Mouse (Mus musculus): ENCODE measurements around the gene Crtc1. TPM values are rescaled to one million over a fixed set of nuclear protein-coding genes. Genes with fewer than 3 reads are reported as not detected.

Crtc1 gene
- total RNA-seq, 4 experiments from 2014 or later: 154 to 203 (median 177) TPM

DNA sequence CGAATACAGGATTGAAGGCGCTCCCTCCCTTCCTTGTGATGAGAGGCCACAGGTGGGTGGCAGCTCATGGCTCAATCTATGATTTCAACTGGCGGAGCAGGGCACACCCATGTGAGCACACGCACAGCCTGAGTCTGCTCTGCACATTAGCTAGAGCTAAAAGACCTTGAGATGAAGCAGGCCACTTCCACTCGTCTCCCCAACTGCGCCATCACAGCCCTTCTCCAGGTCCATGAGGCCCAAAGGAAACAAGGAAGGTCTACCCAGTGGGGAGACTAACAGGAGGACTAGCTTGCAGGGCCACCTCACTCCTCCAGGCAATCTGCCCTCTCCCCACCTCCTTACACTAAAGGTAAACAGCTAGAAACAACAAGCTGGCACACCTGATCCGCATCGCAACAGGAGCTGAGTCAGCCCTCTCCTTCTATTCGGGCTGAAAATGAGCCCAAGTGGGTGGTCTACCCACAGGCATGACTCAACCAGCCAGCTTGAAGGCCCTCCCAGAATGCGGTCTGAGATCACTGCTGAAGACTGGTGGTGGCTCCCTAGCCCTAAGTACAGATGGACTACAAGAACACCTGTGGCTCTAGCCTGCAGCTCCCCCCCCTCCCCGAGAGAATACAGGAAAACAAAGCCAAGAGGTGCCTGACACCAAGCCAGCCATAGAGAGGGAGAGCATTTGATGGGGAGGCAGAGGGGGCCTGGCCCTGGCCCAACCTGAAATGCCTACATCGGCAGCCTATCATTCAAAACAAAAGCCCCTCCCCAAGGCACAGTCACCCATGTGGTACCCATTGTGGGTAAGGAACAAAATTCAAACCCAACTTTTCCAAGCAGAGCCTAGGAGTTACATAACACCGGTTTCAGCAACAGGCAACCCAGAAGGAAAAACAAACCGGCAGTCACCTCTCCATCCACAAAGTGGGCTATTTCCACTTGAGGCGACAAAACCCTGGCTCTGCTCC, 88.1 kb downstream of the Crtc1 start:
- DNase-seq (ENCODE audit: low spot score in 2 of 2): no peak

DNA sequence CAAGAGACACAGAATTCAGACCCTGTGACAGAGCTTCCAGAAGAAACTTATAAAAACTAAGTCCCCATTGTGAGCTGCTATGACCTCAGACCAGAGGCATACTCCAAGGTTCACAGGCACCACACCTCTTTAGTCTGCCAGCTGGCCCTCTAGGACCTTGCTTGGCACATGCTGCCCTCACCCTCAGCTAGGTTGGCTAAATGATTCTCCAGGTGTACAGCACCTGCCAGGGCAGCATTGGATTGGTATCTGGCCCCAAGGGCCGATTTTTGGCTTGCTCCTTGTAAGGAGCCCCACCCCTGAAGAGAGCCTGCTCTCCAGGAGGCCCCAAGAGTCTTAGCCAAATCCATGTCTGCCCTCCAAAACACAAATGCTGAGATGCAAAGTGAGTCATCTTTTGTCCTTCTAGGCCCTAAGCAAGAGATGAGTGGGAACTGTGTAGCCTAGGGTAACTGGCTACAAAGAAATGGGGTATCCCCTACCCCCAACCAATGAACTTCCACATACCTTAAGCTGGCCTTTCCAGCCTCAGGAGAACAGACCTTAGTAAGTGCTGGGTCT, 91.4 kb downstream of the Crtc1 start:
- DNase-seq (ENCODE audit: low spot score in 2 of 2): no peak

DNA sequence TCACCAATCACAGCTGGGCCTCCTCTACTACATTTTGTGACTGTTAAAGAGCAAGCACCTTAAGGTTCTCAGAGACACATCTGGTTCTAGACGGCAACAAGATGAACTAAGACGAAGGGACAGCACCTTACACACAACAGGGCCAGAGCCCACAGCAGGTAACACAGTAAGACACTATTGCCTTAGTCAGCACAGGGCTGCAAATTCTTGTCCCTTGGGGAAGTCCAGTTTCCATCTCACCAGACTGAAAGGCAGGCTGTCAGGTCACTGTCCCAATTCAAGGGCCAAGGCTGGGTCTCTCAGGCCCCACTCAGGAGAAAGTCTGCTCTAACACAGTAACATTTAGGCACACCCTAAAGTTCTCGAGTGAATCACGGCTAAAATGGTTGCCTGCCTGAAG, 91.9 kb downstream of the Crtc1 start:
- DNase-seq (ENCODE audit: low spot score in 2 of 2): no peak

DNA sequence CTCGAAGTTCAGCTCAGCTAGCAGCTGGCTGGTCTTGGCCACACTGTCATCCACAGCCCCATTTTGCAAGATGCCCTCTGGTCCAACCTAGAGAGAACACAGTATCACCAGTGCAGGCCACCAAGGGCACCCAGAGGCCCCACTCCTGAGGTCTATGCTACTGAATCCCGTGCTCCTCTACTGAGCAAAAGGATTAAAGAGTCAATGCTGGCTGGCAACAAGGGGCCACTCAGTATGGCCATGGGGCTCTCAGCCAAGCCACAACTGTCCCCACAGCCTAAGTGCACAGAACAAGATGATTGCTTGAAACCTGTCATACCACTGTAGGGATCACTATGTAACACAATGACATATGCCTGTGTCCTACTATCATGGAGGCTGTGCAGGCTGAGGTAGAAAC, 95.1 kb downstream of the Crtc1 start:
- no peak for DNase-seq (ENCODE audit: low spot score in 2 of 2)

DNA sequence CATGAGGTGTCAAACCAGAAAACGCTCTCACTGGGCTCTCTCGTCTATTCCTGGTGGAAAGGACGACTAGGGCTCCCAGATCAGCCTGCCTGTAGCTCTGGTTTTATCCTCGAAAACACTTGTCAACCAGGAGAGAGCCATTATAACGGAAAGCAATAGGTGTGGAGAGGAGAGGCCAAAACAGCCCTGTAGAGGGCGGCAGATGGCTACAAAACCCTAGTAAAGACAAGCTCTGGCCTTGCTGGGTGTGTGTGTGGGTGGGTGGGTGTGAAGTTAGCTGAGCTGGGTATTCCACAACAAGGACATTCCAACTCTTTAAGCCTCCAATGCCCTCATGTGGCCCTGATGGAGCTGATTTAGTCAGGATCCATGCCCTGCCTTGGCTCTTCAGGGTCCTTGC, 95.7 kb downstream of the Crtc1 start:
- no peak for DNase-seq (ENCODE audit: low spot score in 2 of 2)

DNA sequence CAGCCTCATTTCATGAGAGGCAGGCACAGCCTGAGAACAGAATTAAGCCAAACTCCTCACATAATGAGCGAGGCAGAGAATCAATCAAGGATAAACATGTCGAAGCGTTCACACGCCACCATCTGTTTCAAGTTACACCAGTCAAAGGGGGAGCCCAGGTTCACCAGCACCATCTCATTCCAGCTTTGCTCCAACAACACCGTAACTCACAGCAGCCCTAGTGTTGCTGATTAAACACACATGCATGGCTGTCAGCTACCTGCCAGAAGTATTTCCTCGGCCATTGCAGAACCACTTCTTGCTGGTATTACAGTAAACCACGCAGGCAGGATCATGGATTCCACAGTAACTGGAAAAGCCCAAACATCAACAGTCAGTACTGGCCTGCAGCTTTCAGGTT, 96.3 kb downstream of the Crtc1 start:
- DNase-seq (ENCODE audit: low spot score in 2 of 2): no peak

DNA sequence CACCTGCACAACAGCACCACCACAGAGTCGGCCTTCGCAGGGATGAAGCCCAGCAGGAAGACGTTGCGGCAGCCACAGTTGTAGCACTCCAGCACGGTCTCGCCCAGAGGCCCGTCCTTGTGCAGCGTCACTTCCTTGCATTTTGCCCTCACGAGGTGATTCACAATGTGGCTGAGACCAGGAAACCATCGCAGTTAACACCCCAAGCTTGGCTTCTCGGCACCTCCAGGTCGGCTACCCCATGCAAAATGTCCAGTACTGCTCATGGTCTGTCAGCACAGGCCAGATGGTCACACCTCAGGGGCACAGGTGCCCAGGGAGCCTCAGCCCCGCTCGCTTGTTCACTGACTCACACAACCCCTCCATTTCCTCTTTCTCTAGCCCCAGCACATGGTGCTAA, 97.4 kb downstream of the Crtc1 start:
- DNase-seq (ENCODE audit: low spot score in 2 of 2): no peak

DNA sequence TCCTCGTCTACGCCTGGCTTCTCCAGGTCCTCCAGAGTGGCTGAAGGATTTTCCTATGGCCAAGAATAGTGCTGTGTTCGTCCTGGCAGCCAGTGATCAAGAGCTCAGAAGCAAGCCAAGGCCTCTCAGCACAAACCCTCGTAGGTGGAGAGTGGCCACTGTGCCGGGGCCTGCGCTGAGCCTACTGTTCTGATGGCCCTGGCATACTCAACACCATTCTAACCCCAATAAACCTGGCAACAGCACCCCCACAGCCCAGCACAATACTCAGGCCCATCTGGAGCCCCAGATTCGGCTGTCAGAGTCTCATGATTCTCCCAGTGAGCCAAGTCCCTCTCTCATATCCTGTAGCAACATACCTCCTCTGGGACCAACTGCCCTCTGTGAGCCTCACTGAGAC, 98.7 kb downstream of the Crtc1 start:
- no peak for DNase-seq (ENCODE audit: low spot score in 2 of 2)

GRCm38 (mm10) chr8:70338931-70339330, 100.4 kb downstream of the Crtc1 start:
- DNase-seq (ENCODE audit: low spot score in 2 of 2): no peak

GRCm38 (mm10) chr8:70332878-70333202, 106.5 kb downstream of the Crtc1 start:
- DNase-seq (ENCODE audit: low spot score in 2 of 2): no peak

Other genes with a start within 250 kb of the Crtc1 start
- 10 to 100 TPM; 32.9 to 55.2 (median 45.8) TPM for gene Slc25a42, start 227.3 kb downstream of the Crtc1 start, total RNA-seq (2022)
- 100 to 1,000 TPM; 113 to 141 (median 123) TPM for gene Sugp2, start 205.4 kb downstream of the Crtc1 start, total RNA-seq (2022)
- gene Armc6, start 205.1 kb downstream of the Crtc1 start, total RNA-seq (2022): 10 to 100 TPM; 38.0 to 49.2 (median 40.1) TPM
- 10 to 100 TPM; 74.1 to 89.8 (median 80.1) TPM for gene Homer3, start 156.8 kb downstream of the Crtc1 start, total RNA-seq (2022)
- 10 to 100 TPM; 49.2 to 55.5 (median 54.6) TPM for gene Ddx49, start 137.1 kb downstream of the Crtc1 start, total RNA-seq (2022)
- gene Cope, start 137.1 kb downstream of the Crtc1 start, total RNA-seq (2022): 100 to 1,000 TPM; 127 to 152 (median 135) TPM
- gene Cers1, start 123.8 kb downstream of the Crtc1 start, total RNA-seq (2022): 100 to 1,000 TPM in 3 of 4 experiments, 10 to 100 TPM in 1; 99.3 to 118 (median 106) TPM
- gene Gdf1, start 109.8 kb downstream of the Crtc1 start, total RNA-seq (2022): 10 to 100 TPM in 2 of 4 experiments, 1 to 10 TPM in 1, not detected in 1; 4.8 to 16.4 (median 11.3) TPM
- 10 to 100 TPM; 57.9 to 73.1 (median 65.4) TPM for gene Upf1, start 86.3 kb downstream of the Crtc1 start, total RNA-seq (2022)
- gene Comp, start 66.0 kb downstream of the Crtc1 start, total RNA-seq (2022): 1 to 10 TPM in 1 of 4 experiments, under 1 TPM in 3; 0.31 to 1.4 (median 0.73) TPM
- 10 to 100 TPM; 48.4 to 56.6 (median 53.1) TPM for gene Klhl26, start 37.4 kb upstream of the Crtc1 start, total RNA-seq (2022)
- 100 to 1,000 TPM; 284 to 307 (median 293) TPM for gene Tmem59l, start 47.8 kb upstream of the Crtc1 start, total RNA-seq (2022)
- gene Crlf1, start 53.6 kb upstream of the Crtc1 start, total RNA-seq (2022): 10 to 100 TPM; 20.4 to 31.5 (median 30.1) TPM
- 100 to 1,000 TPM in 2 of 4 experiments, 10 to 100 TPM in 2; 86.4 to 104 (median 97.3) TPM for gene Rex1bd, start 67.2 kb upstream of the Crtc1 start, total RNA-seq (2022)
- gene Uba52, start 71.2 kb upstream of the Crtc1 start, total RNA-seq (2022): 1,000 to 10,000 TPM in 2 of 4 experiments, 100 to 1,000 TPM in 2; 772 to 1,065 (median 933) TPM
- 100 to 1,000 TPM; 420 to 440 (median 425) TPM for gene Fkbp8, start 88.1 kb upstream of the Crtc1 start, total RNA-seq (2022)
- gene Kxd1, start 88.4 kb upstream of the Crtc1 start, total RNA-seq (2022): 10 to 100 TPM; 36.7 to 46.9 (median 39.6) TPM
- 10 to 100 TPM; 19.6 to 22.0 (median 20.8) TPM for gene Ell, start 99.9 kb upstream of the Crtc1 start, total RNA-seq (2022)
- gene Isyna1, start 154.8 kb upstream of the Crtc1 start, total RNA-seq (2022): 10 to 100 TPM; 42.8 to 55.9 (median 51.8) TPM
- 100 to 1,000 TPM; 196 to 262 (median 224) TPM for gene Ssbp4, start 169.3 kb upstream of the Crtc1 start, total RNA-seq (2022)
- gene Lrrc25, start 176.6 kb upstream of the Crtc1 start, total RNA-seq (2022): 1 to 10 TPM in 2 of 4 experiments, under 1 TPM in 2; 0.24 to 1.6 (median 1.1) TPM
- gene Gdf15, start 192.9 kb upstream of the Crtc1 start, total RNA-seq (2022): not detected
- 10 to 100 TPM; 19.8 to 34.7 (median 23.3) TPM for gene Pgpep1, start 220.8 kb upstream of the Crtc1 start, total RNA-seq (2022)
- 10 to 100 TPM; 57.1 to 66.2 (median 64.1) TPM for gene Lsm4, start 233.7 kb upstream of the Crtc1 start, total RNA-seq (2022)

Measured in layer of hippocampus, adult 8-10 months (tissue).